Mouse (Mus musculus): Measurements from ENCODE around the gene Gnb3.

Gene Gnb3

GRCm38 (mm10) chr6:124791911-124792310 is 48.2 kb downstream of the Gnb3 start:
- DNase-seq = peak; percentile 25

DNA sequence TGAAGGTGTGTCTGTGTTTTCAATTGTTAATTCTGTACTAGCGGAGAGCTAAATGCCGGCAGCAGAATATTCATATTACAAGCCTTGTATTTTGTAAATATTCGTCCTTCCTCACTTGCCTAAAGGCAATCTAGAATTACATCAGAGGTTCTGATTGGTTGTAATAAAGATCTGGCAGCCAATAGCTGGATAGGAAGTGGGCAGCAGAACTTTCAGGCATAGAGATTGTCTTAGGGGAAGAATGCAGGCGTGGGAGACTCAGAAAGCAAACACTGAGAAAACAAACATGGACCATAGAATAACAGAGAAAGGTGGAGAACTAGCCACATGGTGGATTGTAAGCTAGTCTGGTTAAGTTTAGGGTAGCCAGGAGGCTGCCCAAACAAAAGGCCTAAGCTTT is 50.0 kb downstream of the Gnb3 start:
- no peak for DNase-seq

DNA sequence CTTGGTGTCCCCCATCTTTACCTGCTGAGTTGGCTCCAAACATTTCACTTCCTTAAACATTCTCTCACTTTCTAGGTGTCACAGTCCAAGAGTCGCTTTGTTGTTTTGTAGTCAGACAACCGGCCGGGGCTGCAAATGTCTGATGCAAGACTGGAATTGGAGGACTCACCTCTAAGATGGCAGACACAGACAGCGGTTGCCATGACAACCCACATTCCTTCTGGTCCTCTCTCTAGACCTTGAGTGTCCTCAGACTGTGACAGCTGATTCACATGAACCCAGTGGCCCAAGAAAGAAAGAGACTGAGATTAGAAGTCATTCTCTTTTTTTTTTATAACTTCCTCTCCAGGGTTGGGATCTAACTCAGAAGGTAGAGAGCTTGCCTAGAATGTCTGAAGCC is 50.6 kb downstream of the Gnb3 start:
- DNase-seq = peak; percentile 48

- DNase-seq = no peak
Measured at GRCm38 (mm10) chr6:124787722-124788121, 52.4 kb downstream of the Gnb3 start.

GRCm38 (mm10) chr6:124786756-124787420 is 53.2 kb downstream of the Gnb3 start:
- no peak for DNase-seq

Data from heart, adult 11 months (tissue).